Mouse (Mus musculus): ENCODE results near the gene Kndc1.

Kndc1 gene

DNA sequence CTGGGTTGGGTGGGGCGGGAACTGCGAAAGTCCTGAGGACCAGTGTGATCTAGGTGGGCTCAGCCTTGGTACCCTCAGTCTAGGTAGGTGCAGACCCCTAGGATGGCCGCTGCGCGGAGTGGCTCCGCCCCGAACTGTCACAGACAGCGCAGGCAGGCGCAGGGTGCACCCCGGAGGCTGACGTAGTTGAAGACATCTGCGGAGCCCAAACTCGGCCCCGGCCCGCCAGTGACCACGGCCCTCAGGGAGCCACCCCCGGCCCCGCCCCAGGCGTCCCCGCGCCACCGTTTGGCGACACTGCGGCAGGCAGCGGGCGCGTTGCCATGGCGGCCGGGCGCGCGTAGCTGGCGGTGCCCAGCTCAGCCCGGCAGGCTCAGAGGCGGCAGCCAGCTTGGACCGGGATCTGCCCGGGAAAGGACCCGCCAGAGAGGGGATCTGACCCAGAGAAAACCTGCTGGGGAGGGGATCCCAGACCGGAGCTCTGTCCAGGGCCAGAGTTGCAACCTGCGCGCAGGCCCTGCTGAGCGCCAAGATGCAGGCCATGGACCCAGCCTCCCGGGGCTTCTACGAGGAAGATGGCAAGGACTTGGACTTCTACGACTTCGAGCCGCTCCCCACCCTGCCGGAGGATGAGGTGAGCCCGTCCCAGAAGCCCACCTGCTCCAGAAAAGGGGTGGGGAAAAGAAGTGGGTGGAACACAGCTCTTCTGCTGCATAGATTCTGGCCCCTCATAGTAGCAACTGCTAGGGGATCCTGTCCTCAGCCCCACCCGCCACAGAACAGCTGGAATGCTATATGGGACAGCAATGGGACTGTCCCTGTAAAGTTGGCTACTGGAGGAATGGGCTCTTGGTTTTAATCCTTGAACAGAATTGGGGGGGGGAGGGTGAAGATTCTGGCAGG is at the start of gene Kndc1:
TSS of gene Kndc1 (plus strand) at position 42 of the 903 bp plus-strand sequence.
- no peak for DNase-seq

DNA sequence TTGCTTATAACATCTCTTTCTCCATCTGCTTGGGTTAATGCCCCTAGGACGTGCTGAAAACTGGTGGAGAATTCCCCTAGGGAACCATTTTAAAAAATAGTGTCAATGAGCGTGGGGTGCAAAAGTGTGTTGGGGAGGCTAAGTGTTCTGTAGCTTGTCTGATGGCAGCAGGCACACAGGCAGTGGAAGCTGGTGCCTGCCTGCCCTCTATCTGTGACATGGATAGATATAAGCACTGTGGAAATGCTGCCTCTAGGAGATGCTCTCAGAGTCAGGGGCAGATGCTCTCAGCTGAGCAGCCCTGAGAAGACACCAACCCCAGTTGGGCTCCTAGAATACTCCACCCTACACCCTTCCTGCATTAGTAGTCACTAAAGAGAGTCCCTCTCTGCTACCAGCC is 49.4 kb upstream of the Kndc1 start:
- DNase-seq = no peak

DNA sequence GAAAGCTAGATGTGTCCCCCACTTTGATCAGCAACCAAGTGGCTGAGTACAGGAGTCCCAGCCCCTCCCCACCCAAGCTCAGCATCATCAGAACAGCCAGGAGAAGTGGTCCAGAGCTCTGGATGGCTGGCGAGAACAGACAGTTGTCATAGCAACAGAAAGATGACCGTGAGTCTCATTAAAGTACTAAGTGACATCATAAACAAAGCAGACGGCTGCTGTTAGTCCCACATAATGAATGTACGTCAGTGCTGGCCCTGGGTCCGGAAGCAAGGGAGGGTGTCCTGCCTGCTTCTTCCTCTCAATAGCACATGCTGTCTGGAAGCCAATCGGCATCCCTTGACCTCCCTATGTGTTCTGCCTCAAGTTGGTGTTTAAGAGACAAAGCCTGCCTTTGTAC is 44.3 kb upstream of the Kndc1 start:
- no peak for DNase-seq

DNA sequence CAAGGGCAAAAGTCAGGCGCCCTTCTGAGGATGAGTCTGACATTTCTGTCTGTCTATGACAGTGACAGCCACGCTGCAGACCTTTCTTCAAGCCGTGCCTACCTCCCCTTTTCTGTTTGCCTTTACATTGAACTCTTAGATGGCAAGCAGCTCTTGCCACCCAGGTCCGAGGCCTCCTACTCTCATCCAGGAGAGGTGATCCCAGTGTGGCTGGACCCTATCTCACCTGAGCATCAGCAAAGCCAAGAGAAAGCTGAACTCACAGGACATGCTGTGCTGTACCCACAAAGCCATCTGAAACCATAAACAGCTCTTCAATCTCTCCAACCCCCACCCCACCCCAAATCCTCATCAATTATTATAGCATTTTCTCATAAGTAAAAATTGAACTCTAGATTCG is 43.8 kb upstream of the Kndc1 start:
- no peak for DNase-seq

DNA sequence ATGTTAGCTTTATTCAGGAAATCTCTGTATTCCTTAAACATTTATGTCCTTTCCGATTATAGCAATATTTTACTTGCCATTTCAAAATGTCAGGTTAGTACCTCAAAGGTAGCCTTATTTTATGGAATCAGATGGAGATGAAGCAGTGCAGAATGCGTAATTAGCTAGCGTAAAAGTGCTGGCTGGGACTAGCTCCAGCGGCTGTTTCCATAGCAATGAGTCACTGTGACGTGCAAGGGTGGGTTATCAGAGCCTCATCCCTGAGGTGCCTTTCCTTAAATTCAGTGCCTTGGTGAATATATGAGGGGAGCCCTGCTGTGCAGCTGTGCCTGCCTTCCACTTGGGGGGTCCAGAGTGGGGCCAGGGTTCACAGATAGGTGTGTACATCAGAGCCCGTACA is 43.4 kb upstream of the Kndc1 start:
- DNase-seq = no peak

DNA sequence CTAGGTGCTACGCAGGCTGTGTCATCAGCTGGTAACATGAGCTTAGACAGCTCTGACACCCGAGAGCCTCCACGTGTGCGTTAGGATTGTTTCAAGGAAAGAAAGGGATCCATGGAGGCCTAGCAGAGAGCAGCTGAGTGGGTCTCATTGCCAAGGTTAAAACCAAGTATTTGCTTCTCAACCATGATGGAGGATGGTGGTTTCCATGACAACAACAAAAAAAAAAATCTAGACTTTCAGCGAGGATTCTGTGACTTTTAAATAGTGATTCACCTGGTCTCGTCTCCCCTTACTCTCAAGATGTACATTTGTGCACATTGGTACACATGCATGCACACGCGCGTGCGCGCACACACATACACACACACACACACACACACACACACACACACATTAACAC is 39.2 kb upstream of the Kndc1 start:
- DNase-seq = no peak

DNA sequence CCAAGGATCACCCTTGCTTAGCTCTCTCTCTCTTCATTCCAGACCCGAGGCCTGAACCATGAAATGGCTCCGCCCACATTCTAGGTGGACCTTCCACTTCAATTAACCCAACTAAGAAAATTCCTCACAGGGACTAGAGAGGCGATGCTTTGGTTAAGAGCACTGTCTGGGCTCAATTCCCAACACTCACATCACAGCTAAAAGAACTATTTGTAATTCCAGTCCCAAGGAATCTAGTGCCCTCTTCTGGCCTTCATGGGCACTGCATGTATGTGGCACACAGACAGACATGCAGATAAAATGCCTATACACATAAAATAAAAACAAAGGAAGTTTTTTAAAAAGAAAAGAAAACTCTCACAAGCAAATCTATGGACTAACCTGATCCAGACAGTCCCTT is 33.1 kb upstream of the Kndc1 start:
- DNase-seq = peak in 1 of 2 experiments; percentile 37

DNA sequence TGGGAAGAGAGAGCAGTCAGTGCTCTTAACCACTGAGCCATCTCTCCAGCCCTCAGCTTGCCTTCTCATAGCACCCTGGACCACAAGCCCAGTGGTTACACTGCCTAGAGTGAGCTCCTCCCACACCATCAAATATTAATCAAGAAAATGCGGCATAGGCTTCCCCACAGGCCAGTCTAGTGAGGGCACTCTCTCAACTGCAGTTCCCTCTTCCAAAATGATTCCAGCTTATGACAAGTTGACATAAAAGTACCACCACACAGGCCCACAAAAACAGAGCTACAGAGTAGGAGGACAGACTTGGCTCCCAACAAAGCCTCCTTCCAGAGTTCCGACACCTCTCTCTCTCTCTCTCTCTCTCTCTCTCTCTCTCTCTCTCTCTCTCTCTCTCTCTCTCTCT is 31.4 kb upstream of the Kndc1 start:
- no peak for DNase-seq

DNA sequence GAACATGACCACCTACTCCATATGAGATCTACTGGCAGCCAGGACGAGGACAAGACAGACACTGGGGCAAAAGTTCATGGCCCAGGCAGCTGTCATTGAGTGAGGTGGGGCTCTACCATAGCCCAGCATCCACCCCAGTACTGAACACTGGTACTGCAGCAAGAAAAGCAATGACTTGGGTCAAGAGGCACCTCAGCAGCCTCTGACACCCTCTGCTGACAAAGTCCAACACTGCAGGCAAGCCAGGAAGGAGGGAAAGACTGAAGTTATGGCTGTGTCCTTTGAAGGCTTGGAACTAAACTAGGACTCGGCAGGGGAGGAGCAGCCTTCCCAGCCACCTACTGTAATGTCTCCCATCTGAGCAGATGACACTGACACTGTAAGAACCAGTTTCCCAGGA is 30.2 kb upstream of the Kndc1 start:
- DNase-seq = no peak

DNA sequence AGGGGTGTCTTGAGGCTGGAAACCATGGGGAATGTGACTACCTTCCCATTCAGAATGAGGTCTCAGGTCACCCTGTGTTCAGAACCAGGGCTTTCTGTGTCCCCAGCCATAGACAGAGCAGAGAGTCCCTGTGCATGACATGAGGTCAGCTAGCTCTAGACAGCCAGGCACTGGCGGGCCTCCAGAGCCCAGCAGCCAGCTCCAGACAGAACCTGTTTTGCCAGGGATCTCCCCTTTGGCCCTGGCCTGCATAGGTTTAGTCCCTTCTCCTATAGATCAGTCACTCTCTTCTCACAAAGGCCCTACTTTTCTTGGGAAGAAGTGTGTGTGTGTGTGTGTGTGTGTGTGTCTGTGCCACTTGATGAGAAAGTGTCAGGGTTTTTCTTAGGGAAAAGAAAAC is 29.6 kb upstream of the Kndc1 start:
- no peak for DNase-seq

DNA sequence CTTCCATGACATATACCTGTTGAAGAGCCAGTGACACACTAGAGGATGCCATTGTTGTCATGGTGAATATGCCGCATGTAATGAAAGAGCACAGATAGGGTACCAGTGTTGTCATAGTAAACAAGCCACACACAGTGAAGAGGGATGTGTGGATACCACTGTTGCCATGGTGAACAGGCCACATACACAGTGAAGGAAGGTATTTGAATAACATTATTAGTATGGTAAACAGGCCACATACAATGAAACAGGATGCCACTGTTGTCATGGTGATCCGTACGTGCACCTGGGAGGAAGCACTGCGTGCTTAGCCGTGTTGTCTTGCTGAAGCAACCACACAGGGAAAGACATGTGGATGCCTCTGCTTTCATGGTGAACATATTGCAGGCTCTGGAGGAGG is 23.5 kb upstream of the Kndc1 start:
- DNase-seq = no peak

DNA sequence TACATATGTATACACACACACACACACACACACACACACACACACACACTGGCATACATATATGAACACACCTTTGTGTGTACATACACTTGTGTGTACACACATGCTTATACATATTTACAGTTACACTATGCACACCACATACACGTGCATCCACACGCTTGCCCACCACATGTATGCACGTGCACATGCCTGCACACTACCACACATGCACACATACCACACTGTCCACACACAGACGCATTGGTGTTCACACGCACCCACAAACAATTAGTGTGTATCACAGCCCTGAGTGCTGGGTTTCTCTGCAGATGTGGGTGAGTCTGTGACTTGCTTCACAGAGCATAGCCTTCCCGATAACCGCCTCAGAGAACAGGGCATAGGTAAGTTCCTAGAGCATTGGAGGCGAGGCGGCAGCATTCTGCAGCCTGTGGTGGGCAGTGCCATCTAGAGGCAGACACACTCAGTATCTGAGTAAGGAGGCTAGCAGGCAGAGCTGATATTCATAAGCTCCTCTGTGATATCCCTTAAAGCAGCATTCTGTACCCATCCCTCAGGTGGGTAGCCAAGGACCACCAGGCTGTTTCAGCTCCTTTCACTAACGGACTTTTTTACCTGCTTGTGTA is 17.2 kb upstream of the Kndc1 start:
- no peak for DNase-seq

DNA sequence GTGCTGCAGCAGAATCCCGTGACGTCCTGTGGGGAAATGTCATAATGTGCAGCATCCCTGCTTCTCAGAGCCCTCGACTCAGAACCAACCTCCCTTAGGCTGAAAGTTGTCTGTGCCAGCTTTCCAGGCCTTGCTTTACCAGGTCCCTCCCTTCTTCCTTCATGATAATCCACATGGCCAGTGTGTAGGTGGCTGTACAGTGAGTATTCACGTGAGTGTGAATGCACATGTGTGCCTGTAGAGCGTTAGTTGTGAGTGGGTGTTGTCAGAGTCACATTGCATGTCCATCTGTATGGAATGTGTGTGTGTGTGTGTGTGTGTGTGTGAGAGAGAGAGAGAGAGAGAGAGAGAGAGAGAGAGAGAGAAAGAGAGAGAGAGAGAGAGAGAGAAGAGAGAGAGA is 16.4 kb upstream of the Kndc1 start:
- no peak for DNase-seq

DNA sequence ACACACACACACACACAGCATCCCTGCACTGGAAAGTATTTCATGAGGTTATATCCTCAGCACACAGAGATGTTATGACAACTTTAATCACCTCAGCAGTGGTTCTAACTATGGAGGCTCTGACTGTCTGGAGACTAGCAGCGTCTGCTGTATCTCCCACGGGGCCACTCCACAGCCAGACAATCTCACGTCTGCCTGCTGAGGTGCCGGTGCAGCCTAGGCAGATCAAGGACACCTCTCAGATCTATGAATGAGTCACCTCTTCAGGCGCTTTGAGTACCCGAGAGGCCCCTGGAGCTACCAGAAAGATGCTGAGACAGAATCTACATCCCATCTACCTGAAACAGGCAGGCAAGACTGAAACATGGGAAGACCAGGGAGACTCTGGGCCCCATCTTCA is 15.9 kb upstream of the Kndc1 start:
- DNase-seq = no peak

DNA sequence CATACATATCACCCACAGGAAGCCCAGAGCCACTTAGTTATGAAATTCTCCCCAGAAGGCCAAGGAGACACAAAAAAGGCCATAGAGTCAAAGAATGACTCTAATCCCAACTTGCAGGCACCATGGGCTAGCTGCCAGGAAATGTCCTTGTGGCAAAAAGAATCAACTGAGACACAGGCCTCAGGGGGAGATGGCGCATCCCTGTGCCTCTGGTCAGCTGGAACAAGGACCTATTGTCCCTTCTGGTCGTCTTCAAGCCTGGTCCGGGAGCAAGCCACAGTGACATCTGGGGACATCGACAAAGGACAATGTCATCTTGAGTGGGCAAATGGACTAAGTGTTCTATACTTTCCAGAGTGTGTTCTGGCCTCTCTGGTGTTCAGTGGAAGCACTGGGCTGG is 11.0 kb upstream of the Kndc1 start:
- DNase-seq = no peak

DNA sequence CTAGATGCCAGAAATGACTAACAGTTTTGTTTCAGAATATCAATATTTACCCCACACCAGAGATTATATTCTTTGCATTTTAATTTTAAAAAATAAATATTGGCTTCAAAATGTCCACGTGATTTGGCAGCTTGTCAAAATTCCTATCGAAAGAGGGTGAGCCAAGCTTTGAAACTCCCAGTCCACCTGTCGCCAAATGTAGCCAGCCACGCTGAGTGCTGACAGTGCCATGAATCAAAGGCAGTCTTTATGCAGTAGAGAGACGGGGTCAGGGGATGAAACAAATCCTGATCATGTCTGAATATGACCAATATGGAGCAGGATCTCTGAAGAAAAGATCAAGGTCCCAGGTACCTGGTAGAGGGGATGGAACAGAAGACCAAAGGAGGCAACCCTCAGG is 2.7 kb upstream of the Kndc1 start:
- no peak for DNase-seq

DNA sequence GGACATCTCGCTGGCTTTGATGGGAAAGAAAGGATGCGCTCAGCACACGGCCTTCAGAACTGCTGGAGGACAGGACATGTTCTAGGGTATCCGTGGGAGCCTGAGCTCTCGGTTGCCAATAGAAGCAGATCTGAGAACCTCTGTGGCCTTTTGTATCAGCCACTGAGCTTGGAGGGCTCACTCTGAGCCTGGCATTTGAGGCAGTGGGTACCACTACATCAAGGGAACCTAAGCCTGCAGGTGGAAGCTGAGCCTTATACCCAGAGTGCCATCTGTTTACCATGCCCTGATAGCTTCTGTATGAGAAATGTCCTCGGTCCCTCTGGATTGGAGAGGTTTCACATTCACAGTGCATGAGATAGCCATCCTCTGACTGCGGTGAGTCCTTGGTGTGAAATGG is 1.8 kb downstream of the Kndc1 start:
- DNase-seq = no peak

DNA sequence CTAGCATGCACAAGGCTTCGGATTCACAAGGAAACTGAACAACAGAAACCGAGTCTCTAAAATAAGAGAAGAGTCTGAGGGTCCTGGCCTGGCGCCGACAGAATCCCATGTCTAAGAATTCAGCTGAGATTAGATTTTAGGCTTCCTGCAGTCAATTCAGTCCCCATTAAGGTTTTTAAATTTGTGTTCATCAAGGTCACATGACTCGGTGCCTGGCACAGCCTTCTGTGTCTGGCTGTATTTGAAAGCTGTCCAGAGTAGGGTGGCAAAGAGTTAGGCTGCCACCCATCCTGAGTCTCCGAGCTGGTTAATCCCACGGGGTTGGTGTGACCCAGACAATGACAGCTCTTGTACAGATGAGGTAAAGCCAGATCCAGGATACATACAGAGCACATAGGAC is 2.3 kb downstream of the Kndc1 start:
- DNase-seq = no peak

DNA sequence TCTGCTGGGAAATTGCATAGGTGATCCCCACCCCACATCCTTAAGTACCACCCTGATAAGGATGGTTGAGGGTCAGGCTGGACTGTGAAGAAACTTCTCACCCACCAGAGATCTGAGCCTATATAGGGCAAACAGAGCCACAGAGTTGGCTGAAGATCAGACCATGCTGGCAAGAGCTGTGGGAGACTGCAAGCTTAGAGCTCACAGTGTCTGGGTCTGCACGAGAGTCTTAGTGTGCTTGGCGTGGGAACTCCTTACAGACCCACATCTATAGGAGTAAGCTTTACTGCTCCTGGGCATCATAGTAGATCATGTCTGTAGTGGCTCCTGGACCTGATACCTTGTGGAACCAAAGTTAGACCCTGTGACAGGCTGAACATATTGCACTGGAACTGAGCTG is 4.1 kb downstream of the Kndc1 start:
- no peak for DNase-seq

DNA sequence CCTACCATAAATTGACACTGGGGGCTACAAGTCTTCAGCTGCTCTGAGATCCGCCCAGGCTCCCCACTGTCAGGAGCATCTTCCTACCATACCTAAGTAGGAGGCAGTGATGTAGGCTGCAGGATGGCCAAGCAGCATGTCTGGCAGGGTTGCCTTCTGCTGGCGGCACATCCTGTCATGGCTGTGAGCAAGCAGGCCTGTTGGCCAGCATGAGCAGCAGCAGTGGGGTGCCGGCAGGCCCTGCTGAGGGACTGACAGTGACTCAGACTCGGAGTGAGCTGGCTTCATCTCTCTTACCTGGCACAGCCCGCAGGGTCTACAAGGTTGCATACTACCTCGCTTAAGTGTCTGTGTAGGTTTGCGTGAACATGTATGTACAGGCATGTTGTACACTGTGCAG is 5.0 kb downstream of the Kndc1 start:
- no peak for DNase-seq

DNA sequence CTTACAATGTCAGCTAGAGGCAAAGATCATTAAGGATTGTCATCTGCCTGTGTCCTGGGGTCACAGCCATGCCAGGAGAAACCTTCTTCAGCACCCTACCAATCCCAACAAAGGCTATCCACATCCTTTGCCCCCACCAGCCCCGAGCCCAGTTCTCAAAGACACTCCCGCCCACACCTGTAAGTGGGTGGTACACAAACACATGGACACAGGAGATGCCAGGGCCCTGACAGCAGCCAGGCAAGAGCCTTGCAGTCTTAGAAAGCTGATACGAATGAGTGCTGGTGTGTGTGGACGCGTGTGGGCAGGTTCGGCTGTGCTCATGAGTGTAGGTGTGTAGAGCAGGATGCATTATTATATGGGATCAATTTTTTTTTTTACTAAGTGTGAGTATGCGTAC is 6.0 kb downstream of the Kndc1 start:
- no peak for DNase-seq

DNA sequence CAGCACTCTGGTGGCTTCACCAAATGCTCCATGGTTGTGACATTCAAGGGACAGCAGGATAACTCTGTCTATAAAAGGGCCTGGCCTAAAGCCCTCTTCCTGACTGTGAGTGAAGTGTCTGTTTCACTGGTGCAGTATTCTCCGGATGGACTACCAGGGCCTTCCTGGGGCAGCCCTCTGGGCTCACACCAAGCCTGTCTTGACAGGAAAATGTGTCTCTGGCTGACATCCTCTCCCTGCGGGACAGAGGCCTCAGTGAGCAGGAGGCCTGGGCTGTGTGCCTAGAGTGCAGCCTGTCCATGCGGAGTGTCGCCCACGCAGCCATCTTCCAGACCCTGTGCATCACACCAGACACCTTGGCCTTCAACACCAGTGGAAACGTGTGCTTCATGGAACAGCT is 6.4 kb downstream of the Kndc1 start:
- no peak for DNase-seq

DNA sequence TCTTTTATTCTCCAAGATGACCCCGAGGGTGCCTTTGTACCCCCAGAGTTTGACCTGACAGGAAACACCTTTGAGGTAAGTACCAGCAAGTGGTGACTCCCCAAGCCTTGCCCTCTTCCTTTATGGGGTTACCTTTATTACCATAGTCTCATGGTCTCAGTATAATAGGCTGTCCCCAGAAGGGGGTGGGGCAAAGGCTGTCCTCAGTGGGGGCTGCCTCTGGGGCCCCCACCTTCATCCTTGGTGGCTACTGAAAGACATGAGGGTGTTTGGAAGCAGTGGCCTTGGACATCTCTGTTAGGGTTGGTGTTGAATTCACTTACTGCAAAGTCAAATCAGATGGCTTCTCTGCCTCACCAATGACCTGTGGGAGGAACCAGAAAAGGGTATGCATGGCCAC is 7.5 kb downstream of the Kndc1 start:
- no peak for DNase-seq

DNA sequence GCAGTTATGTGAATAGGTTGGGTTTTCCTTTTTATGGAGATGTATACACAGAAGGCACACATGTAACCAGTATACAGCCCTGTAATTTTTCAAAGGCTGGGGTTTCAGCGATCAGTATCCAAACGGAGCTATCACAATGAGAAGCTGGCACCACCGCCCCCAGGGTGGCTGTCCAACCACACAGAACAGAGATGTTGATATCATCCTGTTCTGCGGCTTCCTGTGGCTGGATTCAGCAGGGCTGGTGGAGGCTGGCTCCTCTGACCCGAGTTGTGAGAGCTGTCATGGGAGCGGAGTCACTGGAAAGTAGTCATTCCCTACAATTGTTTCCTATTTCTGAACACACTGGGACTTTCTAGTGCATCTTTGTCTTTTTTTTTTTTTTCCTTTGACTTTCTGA is 10.8 kb downstream of the Kndc1 start:
- no peak for DNase-seq

DNA sequence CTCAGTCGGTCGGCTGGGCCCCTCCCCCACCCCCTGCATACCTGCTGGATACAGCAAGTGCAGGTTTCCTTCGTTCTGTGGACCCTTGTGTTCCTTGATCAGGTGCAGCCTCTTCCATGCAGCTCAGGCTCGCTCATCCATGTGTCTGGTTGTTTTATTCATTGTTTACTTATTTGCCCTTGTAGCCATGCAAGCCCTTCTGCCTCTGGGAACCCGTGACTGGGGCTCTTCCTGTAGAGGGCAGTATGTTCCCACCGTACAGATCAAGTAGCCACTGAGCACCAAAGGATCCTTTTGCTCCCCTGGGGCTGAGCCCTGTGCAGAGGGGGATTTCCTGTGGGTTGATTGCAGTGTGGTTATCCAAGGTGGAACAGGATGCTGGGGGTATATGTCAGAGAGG is 11.2 kb downstream of the Kndc1 start:
- peak in 1 of 2 experiments; percentile 36 for DNase-seq

Data from spleen, adult 18-20 months (tissue).